Mouse (Mus musculus): ENCODE measurements around the gene Pgpep1. TPM values are rescaled to one million over a fixed set of nuclear protein-coding genes. Genes with fewer than 3 reads are reported as not detected.

Gene Pgpep1
- total and polyA plus RNA-seq, 3 experiments = 12.3 to 30.0 (median 22.9) TPM

DNA sequence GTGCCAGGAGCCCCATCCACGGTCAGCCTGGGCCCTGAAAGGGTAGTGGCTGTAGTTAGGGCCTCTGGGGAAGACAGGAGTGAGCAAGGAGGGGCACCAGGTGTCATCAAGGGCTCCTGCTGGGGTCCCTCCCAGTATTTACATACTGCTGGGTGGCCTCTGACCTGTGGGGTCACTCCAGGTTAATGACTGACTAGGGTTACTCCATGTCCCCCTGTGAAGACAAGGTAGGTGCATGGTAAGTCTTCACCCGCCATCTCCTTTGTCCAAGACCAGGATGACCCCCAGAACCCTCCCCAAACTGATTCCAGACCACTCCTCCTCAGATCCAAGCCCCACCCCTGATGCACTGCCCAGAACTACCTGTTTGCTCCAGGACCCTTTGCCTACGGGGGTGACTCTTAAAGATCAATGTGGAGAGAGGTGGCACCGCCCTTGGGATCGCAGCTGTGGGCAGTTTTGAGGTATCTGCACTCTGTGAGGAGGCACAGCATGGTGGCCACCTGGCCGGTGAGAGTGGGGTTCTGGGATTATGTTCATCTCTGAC, 27.8 kb downstream of the Pgpep1 start, which contains the start of gene Gdf15:
Gene Gdf15, minus strand, starts transcription at position 111 of the 547 bp plus-strand sequence.
- no peaks in the 10 kb centered on the region for H3K79me2 ChIP-seq (replicated peaks; ENCODE audit: control insufficient read depth, extremely low read depth, insufficient read depth, poor library complexity, severe bottlenecking)
- no peak for DNase-seq (ENCODE audit: extremely low read depth)
- H3K27me3 ChIP-seq (replicated peaks) = no peaks in the 10 kb centered on the region
- no peak within 1 kb of the TSS for H3K9ac ChIP-seq (ENCODE audit: insufficient read depth, low read depth)
- H3K4me2 ChIP-seq (ENCODE audit: insufficient read depth, low read depth, poor library complexity, severe bottlenecking) = no peak within 1 kb of the TSS
- dilution Hi-C loops (cut with MboI; ENCODE audit: extremely low pct_ligation_motif_present, extremely low pct_unique_long_range_greater_than_20kb, low sequenced_read_pairs) = no loop called here
- H3K9me3 ChIP-seq (replicated peaks; ENCODE audit: low read length) = peaks cover 2% of the 10 kb centered on the region
- no peak within 1 kb of the TSS for H3K27ac ChIP-seq (ENCODE audit: insufficient read depth, low read depth)
- no peak within 1 kb of the TSS for H3K4me3 ChIP-seq (replicated peaks in 1 of 3; ENCODE audit: low read depth in 2 of 3, low read length in 2 of 3, poor library complexity in 1 of 3)
- in situ Hi-C loops (cut with MboI; ENCODE audit: low pct_ligation_motif_present, low pct_unique_long_range_greater_than_20kb, low sequenced_read_pairs) = no loop called here
- H3K4me1 ChIP-seq (ENCODE audit: control insufficient read depth in 1 of 2, insufficient read depth in 2 of 2) = peaks cover 36 to 78% of the 10 kb centered on the region in 2 experiments
- H3K36me3 ChIP-seq (replicated peaks in 1 of 2; ENCODE audit: control insufficient read depth in 1 of 2, insufficient read depth in 1 of 2, low read length in 1 of 2) = no peaks in the 10 kb centered on the region
- no peak for TF ChIP-seq TBP (conservative IDR thresholded peaks at IDR 0.05; ENCODE audit: low read depth, low read length)
- TF ChIP-seq UBTF (IDR thresholded peaks at IDR 0.05; ENCODE audit: low read depth, low read length) = no peak
- TF ChIP-seq ZKSCAN1 (IDR thresholded peaks at IDR 0.05; ENCODE audit: borderline replicate concordance, low read depth, low read length) = no peak
- no peak for TF ChIP-seq ZC3H11A (IDR thresholded peaks at IDR 0.05; ENCODE audit: low read depth, low read length)
- TF ChIP-seq MAZ (IDR thresholded peaks at IDR 0.05; ENCODE audit: low read depth, low read length) = no peak
- no peak for TF ChIP-seq ETS1 (conservative IDR thresholded peaks at IDR 0.05; ENCODE audit: low read depth, low read length)
- no peak for TF ChIP-seq HCFC1 (IDR thresholded peaks at IDR 0.05; ENCODE audit: low read depth, low read length)
- TF ChIP-seq JUN (IDR thresholded peaks at IDR 0.05; ENCODE audit: insufficient read depth, low read depth, low read length) = no peak
- TF ChIP-seq CHD1 (IDR thresholded peaks at IDR 0.05; ENCODE audit: low read depth, low read length) = no peak
- TF ChIP-seq NELFE (IDR thresholded peaks at IDR 0.05; ENCODE audit: low read depth, low read length) = no peak
- no peak for TF ChIP-seq JUND (conservative IDR thresholded peaks at IDR 0.05; ENCODE audit: low read depth, low read length)
- no peak for TF ChIP-seq PAX5 (IDR thresholded peaks at IDR 0.05; ENCODE audit: low read length)
- no peak for TF ChIP-seq BHLHE40 (IDR thresholded peaks at IDR 0.05; ENCODE audit: low read depth, low read length)
- no peak for TF ChIP-seq IRF4 (IDR thresholded peaks at IDR 0.05; ENCODE audit: low read depth, low read length)
- no peak for TF ChIP-seq KAT2A (IDR thresholded peaks at IDR 0.05; ENCODE audit: insufficient replicate concordance, low read length)
- no peak for TF ChIP-seq E2F4 (IDR thresholded peaks at IDR 0.05; ENCODE audit: insufficient replicate concordance, low read depth, low read length)
- no peak for TF ChIP-seq SMC3 (IDR thresholded peaks at IDR 0.05; ENCODE audit: low read depth, low read length)
- TF ChIP-seq USF2 (conservative IDR thresholded peaks at IDR 0.05; ENCODE audit: low read depth, low read length) = no peak

- no peaks in the 10 kb centered on the region for H3K27me3 ChIP-seq (replicated peaks)
- H3K79me2 ChIP-seq (replicated peaks; ENCODE audit: control insufficient read depth, extremely low read depth, insufficient read depth, poor library complexity, severe bottlenecking) = no peaks in the 10 kb centered on the region
- no peak overlapping the region for H3K4me3 ChIP-seq (replicated peaks in 1 of 3; ENCODE audit: low read depth in 2 of 3, low read length in 2 of 3, poor library complexity in 1 of 3)
- in situ Hi-C loops (cut with MboI; ENCODE audit: low pct_ligation_motif_present, low pct_unique_long_range_greater_than_20kb, low sequenced_read_pairs) = no loop called here
- no peak overlapping the region for H3K4me2 ChIP-seq (ENCODE audit: insufficient read depth, low read depth, poor library complexity, severe bottlenecking)
- TF ChIP-seq USF2 (conservative IDR thresholded peaks at IDR 0.05; ENCODE audit: low read depth, low read length) (no peak), GABPA (IDR thresholded peaks at IDR 0.05; ENCODE audit: insufficient replicate concordance, low read depth, low read length) (no peak), MAFK (IDR thresholded peaks at IDR 0.05; ENCODE audit: insufficient replicate concordance, low read length) (no peak), JUN (IDR thresholded peaks at IDR 0.05; ENCODE audit: insufficient read depth, low read depth, low read length) (no peak), RCOR1 (conservative IDR thresholded peaks at IDR 0.05; ENCODE audit: low read depth, low read length) (no peak), EP300 (IDR thresholded peaks at IDR 0.05; ENCODE audit: low read length) (no peak), CHD1 (IDR thresholded peaks at IDR 0.05; ENCODE audit: low read depth, low read length) (no peak), MAX (IDR thresholded peaks at IDR 0.05; ENCODE audit: low read length) (no peak), UBTF (IDR thresholded peaks at IDR 0.05; ENCODE audit: low read depth, low read length) (no peak), CTCF (conservative IDR thresholded peaks at IDR 0.05 in 1 of 2, IDR thresholded peaks at IDR 0.05 in 1 of 2; ENCODE audit: low read depth in 2 of 2, low read length in 2 of 2) (no peak), NRF1 (IDR thresholded peaks at IDR 0.05; ENCODE audit: low read depth, low read length) (no peak), ZKSCAN1 (IDR thresholded peaks at IDR 0.05; ENCODE audit: borderline replicate concordance, low read depth, low read length) (no peak), MXI1 (IDR thresholded peaks at IDR 0.05; ENCODE audit: low read depth, low read length) (no peak), HCFC1 (IDR thresholded peaks at IDR 0.05; ENCODE audit: low read depth, low read length) (no peak), ETS1 (conservative IDR thresholded peaks at IDR 0.05; ENCODE audit: low read depth, low read length) (no peak)
- no peak overlapping the region for H3K9ac ChIP-seq (ENCODE audit: insufficient read depth, low read depth)
- H3K4me1 ChIP-seq (ENCODE audit: control insufficient read depth in 1 of 2, insufficient read depth in 2 of 2) = peaks cover 28 to 73% of the 10 kb centered on the region in 2 experiments
- H3K9me3 ChIP-seq (replicated peaks; ENCODE audit: low read length) = peaks cover 2% of the 10 kb centered on the region
- dilution Hi-C loops (cut with MboI; ENCODE audit: extremely low pct_ligation_motif_present, extremely low pct_unique_long_range_greater_than_20kb, low sequenced_read_pairs) = no loop called here
- no peak overlapping the region for H3K27ac ChIP-seq (ENCODE audit: insufficient read depth, low read depth)
- DNase-seq (ENCODE audit: extremely low read depth) = no peak
- no peaks in the 10 kb centered on the region for H3K36me3 ChIP-seq (replicated peaks in 1 of 2; ENCODE audit: control insufficient read depth in 1 of 2, insufficient read depth in 1 of 2, low read length in 1 of 2)
These were observed 28.8 kb downstream of the Pgpep1 start for GRCm38 (mm10) chr8:70631436-70631835.
